Comparison of ENCODE assay signal across 28 mouse cellular contexts in the genomic region with DNA sequence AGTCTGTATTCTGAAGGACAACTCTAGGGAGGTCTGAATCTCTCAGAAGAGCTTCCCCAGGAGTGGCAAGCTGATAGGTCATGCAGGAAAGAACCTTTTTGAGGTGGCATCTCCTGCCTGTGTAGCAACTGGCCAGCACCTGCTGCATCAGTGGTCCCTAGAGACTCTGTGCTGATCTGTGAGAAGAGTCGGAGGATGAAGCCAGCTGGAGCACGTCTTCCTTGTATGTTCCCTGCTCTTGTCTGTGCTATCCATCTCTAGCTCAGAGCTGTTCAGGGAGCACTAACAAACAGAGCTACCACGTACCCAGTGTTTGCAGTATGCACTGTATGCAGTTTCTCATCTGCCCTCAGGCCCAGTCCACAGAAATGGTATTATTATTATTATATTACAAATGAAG.
"Had no signal": no experiment of that assay in that cellular context is flagged by ENCODE, and none has a peak within 500 bp of the region (broad histone marks: within the 10 kb centered on the region; RNA-seq: fewer than 3 reads in every experiment).

No protein-coding gene starts in this region.

- H3K9me3 ChIP-seq: embryonic facial prominence, embryonic 13.5 days; forebrain, embryonic 15.5 days had no signal

- H3K27me3 ChIP-seq: embryonic facial prominence, embryonic 12.5 days; embryonic facial prominence, embryonic 13.5 days; embryonic facial prominence, embryonic 15.5 days; forebrain, embryonic 12.5 days; forebrain, embryonic 13.5 days; forebrain, embryonic 15.5 days had no signal

- H3K27ac ChIP-seq: embryonic facial prominence, embryonic 10.5 days; embryonic facial prominence, embryonic 12.5 days; embryonic facial prominence, embryonic 13.5 days; embryonic facial prominence, embryonic 15.5 days; forebrain, embryonic 10.5 days; forebrain, embryonic 12.5 days; forebrain, embryonic 13.5 days; forebrain, embryonic 15.5 days; gastrocnemius, adult 2 months; heart, adult 2 months had no signal

- H3K9ac ChIP-seq: embryonic facial prominence, embryonic 12.5 days; embryonic facial prominence, embryonic 13.5 days; embryonic facial prominence, embryonic 15.5 days; forebrain, embryonic 12.5 days; forebrain, embryonic 13.5 days; forebrain, embryonic 15.5 days; forebrain, postnatal 0 days had no signal

- H3K4me1 ChIP-seq: embryonic facial prominence, embryonic 12.5 days; embryonic facial prominence, embryonic 13.5 days; embryonic facial prominence, embryonic 15.5 days had no signal

- H3K4me2 ChIP-seq: embryonic facial prominence, embryonic 12.5 days; embryonic facial prominence, embryonic 13.5 days; embryonic facial prominence, embryonic 15.5 days; forebrain, embryonic 12.5 days; forebrain, embryonic 13.5 days; forebrain, embryonic 15.5 days had no signal

- H3K4me3 ChIP-seq: embryonic facial prominence, embryonic 10.5 days; embryonic facial prominence, embryonic 12.5 days; embryonic facial prominence, embryonic 13.5 days; embryonic facial prominence, embryonic 15.5 days; erythroblast, embryonic 14.5 days; forebrain, embryonic 10.5 days; forebrain, embryonic 12.5 days; forebrain, embryonic 13.5 days; forebrain, embryonic 15.5 days; gastrocnemius, adult 2 months; heart, adult 2 months had no signal

- H3K36me3 ChIP-seq: embryonic facial prominence, embryonic 13.5 days; embryonic facial prominence, embryonic 15.5 days; forebrain, embryonic 12.5 days; forebrain, embryonic 15.5 days had no signal

- ATAC-seq: forebrain, embryonic 13.5 days; forebrain, embryonic 14.5 days; forebrain, embryonic 15.5 days; forebrain, embryonic 16.5 days; forebrain, postnatal 0 days had no signal

- DNase-seq: cerebellum, adult 2 months; cerebellum, adult 8-10 months; cerebellum, adult 9-10 months; cerebellum, adult 9-11 months; cerebellum, postnatal 10 days; cerebellum, postnatal 14 days; cerebellum, postnatal 25 days; cerebellum, postnatal 36 days; embryo, embryonic 11 days; forebrain, postnatal 0 days; gastrocnemius, adult 2 months; gastrocnemius, postnatal 10 days; gastrocnemius, postnatal 14 days; gastrocnemius, postnatal 25 days; gastrocnemius, postnatal 36 days; heart, adult 18-20 months; heart, adult 2 months had no signal
